Mouse (Mus musculus): ENCODE data around the gene Gipc2.

- no peak for TF ChIP-seq POLR2A (IDR thresholded peaks at IDR 0.05; ENCODE audit: insufficient read depth, low read length)
- TF ChIP-seq CTCF (IDR thresholded peaks at IDR 0.05; ENCODE audit: low read depth, low read length): no peak
- TF ChIP-seq EP300 (IDR thresholded peaks at IDR 0.05; ENCODE audit: insufficient read depth, low read depth, low read length): no peak
Measured at GRCm38 (mm10) chr3:152103381-152103780, 62.6 kb downstream of the Gipc2 start.
